Mouse (Mus musculus) testis, adult 2 months (tissue): Measurements from ENCODE around the gene Rnf5.

Experiments used
- CTCF ChIP-seq: fragments of 200-500 bp; IDR thresholded peaks from 2 replicates; pipeline ENCODE4 v1.5.1; 2012; ENCODE audit warnings: low read depth, mild to moderate bottlenecking, inconsistent platforms, low read length, moderate library complexity; ENCODE audit not compliant: control insufficient read depth, insufficient read depth, insufficient replicate concordance
- POLR2A ChIP-seq: fragments of 200-500 bp; IDR thresholded peaks from 2 replicates; pipeline ENCODE4 v1.6.1; 2012; ENCODE audit warnings: low read depth, mild to moderate bottlenecking, inconsistent platforms, low read length, moderate library complexity; ENCODE audit not compliant: control insufficient read depth

- TF ChIP-seq CTCF, result no peak
- no peak for TF ChIP-seq POLR2A
Measured at GRCm38 (mm10) chr17:34583819-34584218, 19.7 kb downstream of the Rnf5 start.
